Mouse (Mus musculus) MEL (cell line): ENCODE measurements around the gene Acod1.

ENCODE experiments used
- BHLHE40 ChIP-seq: IDR thresholded peaks from 2 replicates; pipeline ENCODE4 v1.6.1; 2012; ENCODE audit warnings: low read depth, mild to moderate bottlenecking, inconsistent platforms, low read length, improper control_type of control experiment, borderline replicate concordance
- CTCF ChIP-seq, 3 experiments: IDR thresholded peaks in 2 of 3; conservative IDR thresholded peaks in 1 of 3; 2 replicates each; pipeline ENCODE4 v1.5.1; 2011 to 2012; ENCODE audit warnings: low read length in 3 of 3, low read depth in 2 of 3, mild to moderate bottlenecking in 2 of 3, improper control_type of control experiment in 1 of 3, inconsistent platforms in 1 of 3, mixed read lengths in 1 of 3, moderate library complexity in 1 of 3; ENCODE audit not compliant: control insufficient read depth in 1 of 3, insufficient read depth in 1 of 3, poor library complexity in 1 of 3, severe bottlenecking in 1 of 3
- EP300 ChIP-seq, 2 experiments: IDR thresholded peaks; 2 replicates each; pipeline ENCODE4 v1.6.1; 2011; ENCODE audit warnings: improper control_type of control experiment in 2 of 2, low read length in 2 of 2, low read depth in 1 of 2, mild to moderate bottlenecking in 1 of 2
- GATA1 ChIP-seq: IDR thresholded peaks from 2 replicates; pipeline ENCODE4 v1.6.1; 2011; ENCODE audit warnings: low read depth, low read length, improper control_type of control experiment
- JUND ChIP-seq: IDR thresholded peaks from 2 replicates; pipeline ENCODE4 v1.6.1; 2011; ENCODE audit warnings: low read depth, mild to moderate bottlenecking, improper control_type of control experiment, low read length
- KAT2A ChIP-seq: conservative IDR thresholded peaks from 2 replicates; pipeline ENCODE4 v1.6.1; 2012; ENCODE audit warnings: low read depth, low read length, improper control_type of control experiment, inconsistent platforms
- MEF2A ChIP-seq: IDR thresholded peaks from 2 replicates; pipeline ENCODE4 v1.6.1; 2014; ENCODE audit warnings: low read depth, mild to moderate bottlenecking, inconsistent platforms, low read length, improper control_type of control experiment; ENCODE audit not compliant: poor library complexity, insufficient replicate concordance, severe bottlenecking; ENCODE audit errors: extremely low read depth
- RCOR1 ChIP-seq: IDR thresholded peaks from 2 replicates; pipeline ENCODE4 v1.6.1; 2012; ENCODE audit warnings: low read depth, mild to moderate bottlenecking, inconsistent platforms, low read length, improper control_type of control experiment
- UBTF ChIP-seq: IDR thresholded peaks from 2 replicates; pipeline ENCODE4 v1.6.1; 2012; ENCODE audit warnings: low read depth, mild to moderate bottlenecking, inconsistent platforms, low read length, improper control_type of control experiment, moderate library complexity, borderline replicate concordance; ENCODE audit not compliant: insufficient read depth
- USF2 ChIP-seq, 2 experiments: IDR thresholded peaks; 2 replicates each; pipeline ENCODE4 v1.6.1; 2011 to 2012; ENCODE audit warnings: improper control_type of control experiment in 2 of 2, low read length in 2 of 2, borderline replicate concordance in 1 of 2, inconsistent platforms in 1 of 2, low read depth in 1 of 2, mild to moderate bottlenecking in 1 of 2; ENCODE audit not compliant: insufficient read depth in 1 of 2
- ZC3H11A ChIP-seq: IDR thresholded peaks from 2 replicates; pipeline ENCODE4 v1.6.1; 2012; ENCODE audit warnings: low read depth, mild to moderate bottlenecking, inconsistent platforms, low read length, improper control_type of control experiment

GRCm38 (mm10) chr14:103071471-103071870 is 24.7 kb downstream of the Acod1 start:
- no peak for TF ChIP-seq RCOR1
- no peak for TF ChIP-seq CTCF (IDR thresholded peaks at IDR 0.05 in 2 of 3, conservative IDR thresholded peaks at IDR 0.05 in 1 of 3; ENCODE audit: control insufficient read depth in 1 of 3, insufficient read depth in 1 of 3, low read depth in 2 of 3, low read length in 3 of 3, poor library complexity in 1 of 3, severe bottlenecking in 1 of 3)
- TF ChIP-seq USF2 (IDR thresholded peaks at IDR 0.05; ENCODE audit: borderline replicate concordance in 1 of 2, insufficient read depth in 1 of 2, low read depth in 1 of 2, low read length in 2 of 2): no peak
- no peak for TF ChIP-seq UBTF
- TF ChIP-seq EP300 (IDR thresholded peaks at IDR 0.05; ENCODE audit: low read depth in 1 of 2, low read length in 2 of 2): no peak
- no peak for TF ChIP-seq MEF2A
- TF ChIP-seq ZC3H11A: no peak
- no peak for TF ChIP-seq BHLHE40
- TF ChIP-seq GATA1: no peak
- no peak for TF ChIP-seq KAT2A
- no peak for TF ChIP-seq JUND
